Mouse (Mus musculus) myocyte (in vitro differentiated cells): Measurements from ENCODE around the gene Vegfc.
A peak's percentile ranks its signal among the peaks of the same experiment; 100 is the strongest.

Experiments used
- E2F4 ChIP-seq: IDR thresholded peaks from one replicate; pipeline ENCODE4 v1.6.1; 2011; ENCODE audit warnings: mild to moderate bottlenecking, control low read depth, moderate library complexity; ENCODE audit not compliant: insufficient read depth
- MAX ChIP-seq: IDR thresholded peaks from one replicate; pipeline ENCODE4 v1.6.1; 2011; ENCODE audit warnings: low read depth, mild to moderate bottlenecking, control low read depth
- MYOD1 ChIP-seq, 3 experiments: IDR thresholded peaks; one replicate each; pipeline ENCODE4 v1.6.1; 2011; ENCODE audit warnings: control low read depth in 2 of 3, low read depth in 2 of 3, mild to moderate bottlenecking in 2 of 3, moderate library complexity in 1 of 3; ENCODE audit not compliant: insufficient read length in 2 of 3, control insufficient read depth in 1 of 3
- MYOG ChIP-seq, 3 experiments: IDR thresholded peaks; one replicate each; pipeline ENCODE4 v1.6.1; 2011; ENCODE audit warnings: control low read depth in 2 of 3, low read depth in 2 of 3, mild to moderate bottlenecking in 2 of 3; ENCODE audit not compliant: insufficient read length in 2 of 3, control insufficient read depth in 1 of 3, insufficient read depth in 1 of 3
- POLR2A ChIP-seq: IDR thresholded peaks from one replicate; pipeline ENCODE4 v1.6.1; 2011; ENCODE audit warnings: low read depth, mild to moderate bottlenecking, control low read depth, moderate library complexity; ENCODE audit not compliant: insufficient read length
- POLR2AphosphoS2 ChIP-seq: IDR thresholded peaks from one replicate; pipeline ENCODE4 v1.6.1; 2011; ENCODE audit warnings: low read depth, control low read depth; ENCODE audit not compliant: insufficient read length
- REST ChIP-seq: IDR thresholded peaks from one replicate; pipeline ENCODE4 v1.6.1; 2011; ENCODE audit warnings: mild to moderate bottlenecking, control low read depth, moderate library complexity; ENCODE audit not compliant: insufficient read depth, insufficient read length
- SRF ChIP-seq: IDR thresholded peaks from one replicate; pipeline ENCODE4 v1.6.1; 2011; ENCODE audit warnings: low read depth; ENCODE audit not compliant: control insufficient read depth, insufficient read length
- TCF12 ChIP-seq: IDR thresholded peaks from one replicate; pipeline ENCODE4 v1.6.1; 2011; ENCODE audit warnings: mild to moderate bottlenecking, control low read depth; ENCODE audit not compliant: poor library complexity, insufficient read depth, severe bottlenecking
- USF1 ChIP-seq: IDR thresholded peaks from one replicate; pipeline ENCODE4 v1.6.1; 2011; ENCODE audit warnings: low read depth, mild to moderate bottlenecking, control low read depth, moderate library complexity

DNA sequence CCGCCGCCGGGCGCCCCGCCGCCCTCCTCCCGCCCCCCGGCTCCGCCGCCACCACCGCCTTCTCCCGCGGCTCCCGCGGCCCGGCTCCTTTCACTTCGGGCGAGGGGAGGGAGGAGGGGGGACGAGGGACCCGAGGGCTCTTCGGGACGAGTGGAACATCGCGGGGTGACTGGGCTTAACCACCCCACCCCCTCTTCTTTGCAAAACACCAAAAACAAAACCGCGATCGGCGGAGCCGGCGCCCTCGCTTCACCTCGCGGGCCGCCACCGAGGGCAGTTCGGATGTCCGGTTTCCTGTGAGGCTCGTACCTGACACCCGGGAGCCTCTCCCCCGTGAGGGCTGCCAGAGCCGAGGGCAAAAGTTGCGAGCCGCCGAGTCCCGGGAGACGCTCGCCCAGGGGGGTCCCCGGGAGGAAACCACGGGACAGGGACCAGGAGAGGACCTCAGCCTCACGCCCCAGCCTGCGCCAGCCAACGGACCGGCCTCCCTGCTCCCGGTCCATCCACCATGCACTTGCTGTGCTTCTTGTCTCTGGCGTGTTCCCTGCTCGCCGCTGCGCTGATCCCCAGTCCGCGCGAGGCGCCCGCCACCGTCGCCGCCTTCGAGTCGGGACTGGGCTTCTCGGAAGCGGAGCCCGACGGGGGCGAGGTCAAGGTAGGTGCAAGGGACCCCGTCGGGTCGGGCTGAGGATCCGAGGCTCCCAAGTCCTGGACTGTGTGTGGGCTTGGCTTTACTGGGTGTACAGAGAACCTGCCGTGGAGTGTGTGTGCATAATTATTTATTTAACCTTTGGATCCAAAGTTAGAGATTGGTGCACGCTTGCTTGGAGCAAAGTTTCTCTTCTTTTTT, at the start of gene Vegfc:
- TF ChIP-seq MYOD1 (IDR thresholded peaks at IDR 0.05; ENCODE audit: control insufficient read depth in 1 of 3, insufficient read length in 2 of 3, low read depth in 2 of 3), result peak in 1 of 3 experiments; percentile 4
- TF ChIP-seq POLR2A, result peak; percentile 47
- no peak for TF ChIP-seq POLR2AphosphoS2
- TF ChIP-seq USF1, result no peak
- no peak for TF ChIP-seq TCF12
- no peak for TF ChIP-seq REST
- TF ChIP-seq SRF, result no peak
- no peak for TF ChIP-seq E2F4
- TF ChIP-seq MAX, result no peak
- TF ChIP-seq MYOG (IDR thresholded peaks at IDR 0.05; ENCODE audit: control insufficient read depth in 1 of 3, insufficient read depth in 1 of 3, insufficient read length in 2 of 3, low read depth in 2 of 3), result peak in 1 of 3 experiments; percentile 23
